Mouse (Mus musculus) brown adipose tissue, adult 24 weeks (tissue): Measurements from ENCODE around the gene Dffa. TPM values are rescaled to one million over a fixed set of nuclear protein-coding genes. Genes with fewer than 3 reads are reported as not detected.
"Not testable (repeated sequence)": the region's sequence is repeated elsewhere in the genome, so short reads cannot be mapped to it uniquely, and the experiment has no call there.

Experiments
- H3K27ac ChIP-seq: fragments of 200-500 bp; replicated peaks from 2 replicates; pipeline ENCODE4 v1.5.1; 2012; ENCODE audit warnings: low read depth, mild to moderate bottlenecking, low read length
- H3K4me1 ChIP-seq: fragments of 200-500 bp; 2 replicates; pipeline ENCODE4 v1.6.1; 2012; ENCODE audit warnings: low read length, mixed read lengths; ENCODE audit not compliant: control insufficient read depth, insufficient read depth, insufficient read length
- H3K4me3 ChIP-seq: fragments of 200-500 bp; 2 replicates; pipeline ENCODE4 v1.5.1; 2012; ENCODE audit warnings: low read depth, mild to moderate bottlenecking, low read length, moderate library complexity; ENCODE audit not compliant: insufficient read depth
- polyA plus RNA-seq: library from polyadenylated mRNA; stranded (reverse); fragments of >200 nt; gene quantifications from 2 replicates; pipeline ENCODE4 v1.2.4, GENCODE M21; 2012; ENCODE audit not compliant: missing spikeins, insufficient read depth, insufficient read length

Dffa gene
- polyA plus RNA-seq, 1 experiment = 11.3 TPM

DNA sequence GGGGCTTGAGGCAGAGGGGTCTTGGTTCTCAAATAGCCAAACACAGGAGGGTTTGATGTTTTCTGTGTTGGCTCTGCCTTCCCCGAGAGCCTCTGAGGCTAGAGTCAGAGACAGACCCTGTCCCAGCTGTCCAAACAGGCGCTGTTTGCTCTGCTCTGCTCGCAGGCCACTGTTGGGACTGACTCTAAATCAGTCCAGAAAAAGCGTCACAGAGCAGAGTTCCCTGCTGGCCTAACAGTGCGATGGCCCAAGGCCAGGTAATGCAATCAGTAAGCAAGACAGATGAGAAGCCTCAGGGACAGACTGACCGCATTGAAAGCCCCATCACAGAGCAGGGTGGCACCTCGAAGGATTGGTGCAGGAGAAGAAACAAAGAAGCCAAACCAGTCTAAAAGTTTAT lies 45.7 kb downstream of the Dffa start:
- H3K4me1 ChIP-seq = peaks cover 5% of the 10 kb centered on the region; the same call in 1 of the 2 replicates
- no peak overlapping the region for H3K27ac ChIP-seq
- no peak overlapping the region for H3K4me3 ChIP-seq

DNA sequence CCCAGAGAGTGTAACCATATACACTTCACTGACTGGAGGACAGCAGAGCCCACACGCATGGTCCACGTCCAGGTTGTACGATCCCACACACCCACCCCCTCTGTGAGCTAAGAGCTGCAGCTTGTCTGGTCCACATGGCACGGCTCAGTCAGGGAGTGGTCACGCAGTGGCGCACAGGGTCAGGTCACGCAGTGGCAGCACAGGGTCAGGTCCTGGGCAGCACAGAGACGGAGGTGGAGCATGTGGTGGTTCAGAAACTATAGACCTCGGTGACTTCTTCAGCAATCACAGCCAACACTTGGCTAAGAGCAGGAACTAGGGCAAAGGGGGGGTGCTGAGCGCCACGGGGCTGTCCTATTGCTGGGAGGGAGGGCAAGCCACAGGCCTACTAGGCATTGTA lies 46.3 kb downstream of the Dffa start:
- peaks cover 5% of the 10 kb centered on the region; the same call in 1 of the 2 replicates for H3K4me1 ChIP-seq
- H3K27ac ChIP-seq = peak overlapping the region; percentile 19; the same call in 1 of the 2 replicates
- H3K4me3 ChIP-seq = no peak overlapping the region

DNA sequence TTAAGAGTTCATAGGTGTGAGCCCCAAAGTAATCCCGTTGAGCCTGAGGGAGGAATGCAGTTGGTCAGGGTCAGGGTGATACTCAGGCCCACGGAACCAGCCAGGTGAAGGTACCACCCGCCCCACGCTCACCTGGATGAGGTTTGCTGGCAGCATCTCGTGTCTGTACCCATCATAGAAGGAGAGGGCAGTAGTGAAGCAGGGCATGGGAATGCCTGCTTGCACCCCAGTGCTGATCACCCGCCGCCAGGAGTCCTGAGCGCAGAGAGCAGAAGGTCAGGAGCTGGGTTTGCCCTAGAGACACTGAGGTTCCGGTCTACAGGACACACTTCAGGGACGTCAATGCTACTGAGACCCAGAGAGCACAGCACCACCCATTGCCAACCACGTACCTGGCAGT lies 46.8 kb downstream of the Dffa start:
- Histone ChIP-seq H3K4me3 (no peak overlapping the region), H3K4me1 (peaks cover 5% of the 10 kb centered on the region; the same call in 1 of the 2 replicates), H3K27ac (0 out of 2 replicates have a peak overlapping the region, but pooled peaks have one; percentile 13)

DNA sequence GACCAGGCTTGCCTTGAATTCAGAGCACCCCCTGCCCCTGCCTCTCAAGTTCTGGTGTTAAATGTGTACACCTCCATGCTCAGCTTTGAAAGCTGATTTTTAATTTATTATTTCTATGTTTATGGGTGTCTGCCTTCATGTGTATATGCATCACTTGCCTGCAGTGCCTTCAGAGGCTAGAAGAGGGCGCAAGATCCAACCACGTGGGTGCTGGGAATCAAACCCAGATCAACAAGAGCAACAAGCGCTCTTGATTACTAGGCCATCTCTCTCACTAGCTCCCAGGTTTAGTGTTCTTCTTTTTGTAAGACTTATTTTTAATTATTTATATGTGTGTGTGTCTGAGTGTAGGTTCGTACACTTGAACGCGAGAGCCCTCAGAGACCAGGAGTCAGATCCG lies 50.9 kb downstream of the Dffa start:
- H3K27ac ChIP-seq = no peak overlapping the region
- peaks cover 7% of the 10 kb centered on the region for H3K4me1 ChIP-seq

DNA sequence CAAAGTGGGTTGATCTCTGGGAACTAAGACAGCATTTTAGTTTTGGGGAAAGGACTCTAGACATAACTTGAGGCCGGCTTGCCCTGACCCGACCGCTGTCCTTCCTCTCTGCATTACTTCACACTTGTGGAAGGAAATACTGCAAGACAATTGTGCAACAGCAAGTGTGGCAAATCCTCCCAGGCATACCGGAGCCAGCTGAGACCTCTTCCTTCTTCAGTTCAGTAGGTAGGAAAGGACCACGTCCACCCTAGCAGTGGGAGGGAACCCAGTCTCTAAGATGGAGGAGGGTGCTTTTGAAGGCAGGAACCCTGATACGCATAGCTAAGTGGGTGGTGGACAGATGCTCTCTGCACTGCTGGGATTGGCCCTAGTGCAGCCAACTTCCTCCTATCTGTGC lies 51.8 kb downstream of the Dffa start:
- H3K4me1 ChIP-seq = peaks cover 2% of the 10 kb centered on the region; the same call in 1 of the 2 replicates
- H3K27ac ChIP-seq = peak overlapping the region; percentile 28; the same call in 1 of the 2 replicates
- no peak overlapping the region for H3K4me3 ChIP-seq

More for the DNA sequence above, 50.9 kb downstream of the Dffa start:
- H3K4me3 ChIP-seq = no peak overlapping the region

DNA sequence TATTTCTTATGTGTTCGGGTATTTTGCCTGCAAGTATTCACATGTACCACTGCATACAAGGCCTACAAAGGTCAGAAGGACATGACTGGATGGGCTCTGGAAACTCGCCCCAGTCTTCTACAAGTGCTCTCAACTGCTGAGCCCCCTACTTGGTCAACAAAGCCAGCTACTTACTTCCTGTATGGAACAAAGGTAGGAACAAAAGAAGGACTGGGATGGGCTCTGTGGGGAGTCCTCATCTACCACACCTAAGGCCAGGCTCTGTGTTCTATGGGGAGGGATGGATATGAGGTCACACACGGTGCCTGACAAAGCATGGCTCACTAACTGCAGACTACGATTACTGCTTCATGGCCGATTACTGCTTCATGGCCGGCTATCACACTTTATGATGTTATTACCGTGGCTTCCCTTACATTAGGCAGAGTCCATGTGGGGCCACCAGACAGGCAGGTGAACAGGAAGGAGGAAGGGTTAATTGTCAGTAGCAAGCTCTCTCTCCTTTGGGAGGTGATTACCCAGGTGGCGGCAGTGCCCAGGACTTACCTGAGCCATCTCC lies 53.5 kb downstream of the Dffa start:
- Histone ChIP-seq H3K4me3 (no peak overlapping the region), H3K27ac (no peak overlapping the region), H3K4me1 (peaks cover 2% of the 10 kb centered on the region; the same call in 1 of the 2 replicates)

DNA sequence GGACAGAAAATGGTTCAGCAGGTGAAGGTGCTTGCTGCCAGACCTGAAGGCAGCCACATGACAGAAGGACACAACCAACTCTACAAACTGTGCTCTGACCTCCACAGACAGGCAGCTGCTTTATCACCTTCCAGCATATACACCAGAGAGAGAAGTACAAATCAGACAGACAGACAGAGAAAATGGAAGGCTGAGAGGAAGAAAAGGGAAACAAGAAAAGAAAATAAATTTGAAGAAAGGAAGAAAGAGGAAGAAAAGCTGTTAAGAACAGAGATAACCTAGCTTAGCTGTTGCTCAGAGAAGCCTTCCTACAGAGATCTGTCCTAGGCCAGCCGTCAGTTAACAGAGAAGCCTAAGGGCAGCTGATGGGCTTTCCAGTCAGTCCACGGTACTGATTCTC lies 55.3 kb downstream of the Dffa start:
- Histone ChIP-seq H3K4me3 (no peak overlapping the region), H3K27ac (no peak overlapping the region), H3K4me1 (peaks cover 2% of the 10 kb centered on the region; the same call in 1 of the 2 replicates)

DNA sequence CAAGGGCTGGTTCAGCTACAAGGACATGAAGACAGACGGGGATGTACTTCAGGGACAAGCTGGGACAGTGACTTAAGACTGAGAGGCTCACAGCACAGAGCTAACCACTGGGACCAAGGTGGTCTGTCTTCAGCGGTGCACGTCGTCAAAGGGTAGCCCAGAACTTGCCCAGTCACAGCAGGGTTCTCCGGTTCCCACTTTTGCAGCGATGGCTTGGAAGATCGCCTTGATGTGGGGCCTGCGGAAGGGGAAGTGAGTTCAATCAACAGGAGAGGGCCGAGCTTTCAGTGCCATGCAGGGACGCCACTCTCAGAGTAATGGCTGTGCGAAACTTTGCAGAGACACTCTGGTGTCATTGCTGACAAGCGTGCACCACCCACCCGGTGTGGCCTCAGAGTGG lies 55.9 kb downstream of the Dffa start:
- H3K27ac ChIP-seq = no peak overlapping the region
- H3K4me1 ChIP-seq = peaks cover 2% of the 10 kb centered on the region; the same call in 1 of the 2 replicates
- H3K4me3 ChIP-seq = no peak overlapping the region

DNA sequence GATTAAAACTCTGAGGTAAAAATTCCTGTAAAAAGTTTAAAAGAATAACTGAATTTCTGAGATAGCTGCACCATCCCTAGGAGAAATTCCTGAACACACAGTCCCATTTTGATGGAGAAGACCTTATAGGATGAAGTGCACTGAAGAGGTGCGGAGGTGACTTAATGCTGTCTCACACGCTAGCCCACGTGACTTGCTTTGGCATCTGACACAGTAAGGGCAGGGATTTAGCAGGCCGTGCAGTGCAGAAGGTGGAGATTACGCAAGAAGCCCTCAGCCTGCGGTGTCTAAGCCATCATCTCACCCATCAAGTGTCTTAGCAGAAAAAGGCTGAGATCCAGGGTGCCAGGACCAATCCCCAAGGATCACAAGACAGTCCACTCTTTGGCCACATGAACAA lies 57.2 kb downstream of the Dffa start:
- H3K4me3 ChIP-seq = no peak overlapping the region
- H3K4me1 ChIP-seq = no peaks in the 10 kb centered on the region
- H3K27ac ChIP-seq = no peak overlapping the region

DNA sequence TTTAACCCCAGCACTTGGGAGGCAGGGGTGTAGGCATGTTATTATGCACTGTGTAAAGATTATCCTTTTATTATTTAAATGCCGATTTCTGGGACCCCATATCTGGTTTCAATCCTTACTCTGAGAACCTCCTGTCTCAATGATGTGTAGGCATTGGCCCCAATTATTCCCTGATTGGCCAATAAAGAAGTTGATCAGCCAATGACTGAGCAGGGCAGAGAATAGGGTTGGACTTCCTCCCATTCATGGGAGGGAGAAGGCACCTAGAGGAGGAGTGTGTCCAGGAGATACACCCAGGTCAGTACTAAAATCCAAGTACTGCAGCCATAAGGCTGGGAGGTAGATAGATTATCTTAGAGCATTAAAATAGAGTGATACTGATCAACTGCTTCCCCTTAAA lies 59.2 kb downstream of the Dffa start:
- Histone ChIP-seq H3K27ac (no peak overlapping the region), H3K4me1 (no peaks in the 10 kb centered on the region), H3K4me3 (no peak overlapping the region)

DNA sequence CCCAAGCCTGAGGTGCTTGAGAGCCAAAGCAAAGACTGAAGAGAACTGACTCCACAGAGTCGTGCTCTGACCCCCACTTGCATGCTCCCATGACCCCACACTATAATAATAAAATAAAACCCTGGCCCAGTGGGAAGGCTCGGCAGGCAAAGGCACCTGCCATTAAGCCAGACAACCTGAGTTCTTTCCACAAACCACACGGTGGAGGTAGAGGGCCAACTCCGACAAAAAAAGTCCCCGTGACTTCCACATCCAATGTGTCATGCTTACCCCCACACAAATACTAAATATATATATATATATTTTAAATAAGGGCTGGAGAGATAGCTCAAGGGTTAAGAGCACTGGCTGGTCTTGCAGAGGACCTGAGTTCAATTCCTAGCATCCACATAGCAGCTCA lies 60.2 kb downstream of the Dffa start:
- no peak overlapping the region for H3K27ac ChIP-seq
- no peak overlapping the region for H3K4me3 ChIP-seq
- no peaks in the 10 kb centered on the region for H3K4me1 ChIP-seq

DNA sequence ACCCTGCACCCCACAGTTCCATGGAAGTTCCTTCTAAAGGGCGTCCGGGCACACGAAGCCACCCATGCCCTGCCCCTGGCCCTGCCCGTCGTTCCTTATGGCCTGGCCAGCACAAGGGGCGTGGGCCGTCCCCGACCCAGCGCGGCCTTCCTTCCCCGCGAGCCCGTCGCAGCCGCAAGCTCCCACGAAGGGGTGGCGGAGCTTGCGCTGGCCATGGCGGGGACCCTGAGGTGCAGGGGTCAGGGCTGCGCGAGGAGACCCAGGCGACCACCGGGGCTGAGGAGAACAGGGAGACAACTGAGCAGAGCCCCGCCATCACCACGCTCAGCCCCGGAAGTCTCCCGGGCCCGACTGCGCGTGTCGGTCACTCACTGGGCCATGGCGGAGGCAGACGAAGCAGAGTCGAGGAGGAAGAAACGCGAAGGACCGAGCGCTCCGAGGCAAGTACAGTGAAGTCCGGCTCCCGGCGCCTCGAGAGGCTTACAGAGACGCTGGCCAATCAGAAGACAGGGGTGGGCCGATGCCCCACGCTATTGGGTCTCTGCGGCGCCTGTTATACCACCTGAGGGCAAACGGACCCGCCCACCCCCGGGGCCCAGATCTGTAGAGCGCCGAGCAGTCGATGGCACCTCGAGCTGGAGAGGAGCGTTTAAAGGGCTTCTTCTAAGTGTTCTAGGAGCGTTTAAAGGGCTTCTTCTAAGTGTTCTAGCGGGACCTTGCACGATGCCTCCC lies 62.4 kb downstream of the Dffa start, which contains the start of gene Pgd:
Gene Pgd (minus strand): TSS at position 557 of the 732 bp plus-strand sequence.
- peak within 1 kb of the TSS; percentile 61 for H3K27ac ChIP-seq
- H3K4me3 ChIP-seq = peak within 1 kb of the TSS; percentile 79
- peaks cover 2% of the 10 kb centered on the region for H3K4me1 ChIP-seq

DNA sequence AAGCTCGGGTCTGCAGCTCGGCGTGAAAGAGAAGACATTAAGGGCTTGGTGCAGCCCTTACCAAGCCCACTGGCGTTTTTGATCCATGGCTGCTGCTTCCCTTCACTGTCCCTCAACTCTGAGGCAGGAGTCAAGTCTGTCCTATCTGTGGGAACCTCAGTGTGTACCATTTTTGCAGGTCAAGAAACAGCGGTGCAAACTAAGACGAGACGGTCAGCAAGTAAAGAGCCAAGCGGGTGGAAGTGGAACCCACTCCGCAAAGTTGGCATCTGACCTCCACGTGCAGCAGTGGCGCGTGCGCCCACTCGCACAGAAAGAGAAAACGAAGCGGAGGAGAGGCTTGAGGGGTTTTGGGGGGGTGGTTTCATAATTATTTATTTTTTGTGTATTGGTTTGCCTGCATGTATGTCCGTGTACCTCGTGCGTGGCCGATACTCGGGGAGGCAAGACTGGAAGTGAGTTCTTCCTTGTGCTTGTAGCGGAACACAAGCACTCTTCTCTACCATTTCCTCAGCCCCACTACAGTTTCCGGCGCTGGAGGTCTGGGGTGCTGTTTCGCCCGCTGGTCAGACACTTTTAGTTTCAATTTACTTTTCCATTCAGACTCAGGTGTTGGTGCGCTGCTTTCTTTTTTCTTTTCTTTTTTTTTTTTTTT lies 63.1 kb downstream of the Dffa start:
- Histone ChIP-seq H3K4me3 (peak overlapping the region; percentile 78), H3K27ac (peak overlapping the region; percentile 61), H3K4me1 (peaks cover 3% of the 10 kb centered on the region)

DNA sequence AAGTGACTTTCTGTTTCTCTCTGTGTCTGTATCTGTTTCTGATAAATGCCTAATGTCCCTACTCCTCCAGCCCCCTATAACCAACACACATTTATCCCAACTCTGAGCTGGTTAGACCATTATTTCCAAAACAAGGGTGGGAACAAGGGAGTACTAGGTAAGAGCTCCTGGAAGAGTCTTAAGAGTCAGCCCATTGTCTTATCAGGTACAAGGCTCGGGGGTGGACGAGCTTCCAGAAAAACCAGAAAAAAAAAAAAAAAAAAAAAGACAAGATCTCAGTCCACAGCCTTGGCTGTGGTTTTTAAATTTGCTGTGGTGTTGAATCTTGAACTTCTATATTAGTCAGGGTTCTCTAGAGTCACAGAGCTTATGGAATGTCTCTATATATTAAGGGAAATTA lies 64.1 kb downstream of the Dffa start:
- H3K27ac ChIP-seq = no peak overlapping the region
- H3K4me3 ChIP-seq = no peak overlapping the region
- peaks cover 7% of the 10 kb centered on the region for H3K4me1 ChIP-seq

DNA sequence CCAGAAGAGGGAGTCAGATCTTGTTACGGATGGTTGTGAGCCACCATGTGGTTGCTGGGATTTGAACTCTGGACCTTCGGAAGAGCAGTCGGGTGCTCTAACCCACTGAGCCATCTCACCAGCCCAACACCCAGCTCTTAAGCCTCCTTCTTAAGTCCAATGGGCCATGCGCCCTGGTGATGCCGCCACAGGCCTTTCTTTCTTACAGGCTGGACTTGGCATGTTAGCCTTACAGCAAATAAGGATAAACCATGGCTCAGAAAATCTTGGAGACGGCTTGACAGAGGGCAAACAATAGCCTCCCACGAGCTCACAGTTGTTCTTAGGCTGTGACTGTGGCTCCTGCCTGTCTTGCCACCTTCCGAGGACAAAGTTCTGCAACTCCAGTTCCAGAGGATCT lies 66.0 kb downstream of the Dffa start:
- Histone ChIP-seq H3K27ac (peak overlapping the region; percentile 43), H3K4me1 (peaks cover 14% of the 10 kb centered on the region)

More for the DNA sequence above, 66.0 kb downstream of the Dffa start:
- not testable (repeated sequence) for H3K4me3 ChIP-seq
